Mouse (Mus musculus) intestine, postnatal 0 days (tissue): ENCODE measurements around the gene Obox5. TPM values are rescaled to one million over a fixed set of nuclear protein-coding genes. Genes with fewer than 3 reads are reported as not detected.
"Not testable (repeated sequence)": the region's sequence is repeated elsewhere in the genome, so short reads cannot be mapped to it uniquely, and the experiment has no call there.

Experiments used
- ATAC-seq: fragments of 200-750 bp; cut with Nextera tagmentation; 2 replicates; pipeline ENCODE4 v1.8.0; 2017; ENCODE audit warnings: mild to moderate bottlenecking, moderate TSS enrichment, moderate library complexity
- H3K27ac ChIP-seq: fragments of 300-500 bp; sonication (generic); 2 replicates; pipeline ENCODE4 v1.5.1; 2014; ENCODE audit warnings: mild to moderate bottlenecking, low read depth, low read length, moderate library complexity
- H3K27me3 ChIP-seq: fragments of 300-500 bp; sonication (generic); replicated peaks from 2 replicates; pipeline ENCODE4 v1.6.1; 2014; ENCODE audit warnings: low read length, mixed read lengths; ENCODE audit not compliant: control insufficient read depth, insufficient read depth
- H3K36me3 ChIP-seq: fragments of 300-500 bp; sonication (generic); 2 replicates; pipeline ENCODE4 v1.6.1; 2014; ENCODE audit warnings: mild to moderate bottlenecking, moderate library complexity; ENCODE audit not compliant: control insufficient read depth, insufficient read depth
- H3K4me1 ChIP-seq: fragments of 300-500 bp; sonication (generic); replicated peaks from 2 replicates; pipeline ENCODE4 v1.6.1; 2014; ENCODE audit warnings: antibody characterized with exemption, low read length, mixed read lengths; ENCODE audit not compliant: control insufficient read depth, insufficient read depth
- H3K4me2 ChIP-seq: fragments of 300-500 bp; sonication (generic); replicated peaks from 2 replicates; pipeline ENCODE4 v1.6.1; 2014; ENCODE audit warnings: low read depth, mild to moderate bottlenecking, moderate library complexity
- H3K4me3 ChIP-seq: fragments of 300-500 bp; sonication (generic); 2 replicates; pipeline ENCODE4 v1.5.1; 2014; ENCODE audit warnings: low read depth, low read length
- H3K9ac ChIP-seq: fragments of 300-500 bp; sonication (generic); 2 replicates; pipeline ENCODE4 v1.6.1; 2014; ENCODE audit warnings: mild to moderate bottlenecking, low read depth, low read length
- H3K9me3 ChIP-seq: fragments of 300-500 bp; sonication (generic); 2 replicates; pipeline ENCODE4 v1.6.1; 2016; ENCODE audit warnings: mixed run types; ENCODE audit not compliant: control insufficient read depth
- WGBS: fragments of 180-500 bp; shearing (Covaris S2); extraction: QIAGEN DNeasy Blood & Tissue Kit; methylation state at CpG from one replicate; pipeline ENCODE4 v1.1.7; 2014; 5-methylcytosine and 5-hydroxymethylcytosine counted together
- polyA plus RNA-seq: library from polyadenylated mRNA; unstranded; fragments of >200 nt; fragmentation: Nextera tagmentation; extraction: Ambion mirVana; gene quantifications from 2 replicates; pipeline ENCODE4 v1.2.1, GENCODE M21; 2015

Obox5 gene
- not detected in 2 replicates for polyA plus RNA-seq

DNA sequence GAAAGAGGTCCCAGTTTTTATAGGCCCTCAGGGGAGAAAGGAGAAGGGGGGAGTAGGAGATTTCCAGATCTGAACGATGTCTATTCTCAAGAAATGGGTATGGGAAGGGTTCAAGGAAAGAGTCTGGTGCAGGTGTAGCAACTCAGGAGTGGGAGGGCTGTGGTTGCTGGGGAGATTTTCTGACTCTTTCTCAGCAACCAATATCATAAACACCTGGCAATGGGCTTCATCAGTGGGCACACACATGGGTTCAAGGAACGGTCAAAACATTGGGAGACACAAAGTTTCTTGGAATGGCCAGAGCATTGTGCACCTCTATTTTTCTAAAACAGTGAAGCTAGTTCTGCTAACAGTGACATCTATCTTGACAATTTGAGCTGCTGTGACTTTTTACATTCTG lies at the start of gene Obox5:
Gene Obox5, plus strand, starts transcription at position 301 of the 400 bp plus-strand sequence.
- H3K27me3 ChIP-seq, H3K4me2 ChIP-seq, H3K9ac ChIP-seq, ATAC-seq, H3K27ac ChIP-seq, H3K36me3 ChIP-seq, H3K4me3 ChIP-seq, H3K9me3 ChIP-seq, H3K4me1 ChIP-seq: not testable (repeated sequence)
- WGBS, result 94% methylated on average over 2 of the region's 2 CpGs

DNA sequence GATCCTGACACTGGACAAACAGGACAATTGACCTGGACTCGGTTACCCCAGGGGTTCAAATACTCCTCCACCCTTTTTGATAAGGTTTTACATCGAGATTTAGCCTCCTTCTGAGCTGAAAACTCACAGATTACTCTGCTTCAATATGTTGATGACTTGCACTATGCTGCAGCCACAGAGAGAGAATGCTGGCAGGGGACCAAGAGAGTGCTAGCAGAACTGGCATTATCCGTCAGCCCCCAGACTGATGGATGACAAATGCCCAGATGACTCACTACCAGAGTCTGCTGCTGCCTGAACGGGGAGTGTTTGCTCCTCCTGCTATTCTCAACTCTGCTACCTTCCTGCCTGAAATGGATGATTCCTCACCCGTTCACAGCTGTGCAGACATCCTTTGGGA lies 635 bp upstream of the Obox5 start:
- H3K4me3 ChIP-seq, H3K27ac ChIP-seq, H3K9ac ChIP-seq, H3K9me3 ChIP-seq, H3K27me3 ChIP-seq, H3K4me1 ChIP-seq, H3K4me2 ChIP-seq, ATAC-seq, H3K36me3 ChIP-seq: not testable (repeated sequence)
- WGBS, result 58% methylated on average over 5 of the region's 5 CpGs

Other genes with a start within 250 kb of the Obox5 start
- not detected in 2 replicates for gene Obox3, start 110.2 kb upstream of the Obox5 start, polyA plus RNA-seq
- gene Obox6, start 89.5 kb downstream of the Obox5 start, polyA plus RNA-seq, result not detected in 2 replicates
- not detected in 2 replicates for gene Crx, start 129.8 kb downstream of the Obox5 start, polyA plus RNA-seq
- not detected in 2 replicates for gene Crxos, start 132.5 kb downstream of the Obox5 start, polyA plus RNA-seq
- gene Selenow, start 172.3 kb downstream of the Obox5 start, polyA plus RNA-seq, result 813 and 814 TPM in 2 replicates
- gene Nop53, start 195.9 kb downstream of the Obox5 start, polyA plus RNA-seq, result 109 and 115 TPM in 2 replicates
- gene Ehd2, start 217.4 kb downstream of the Obox5 start, polyA plus RNA-seq, result 29.3 and 30.9 TPM in 2 replicates